Mouse (Mus musculus): ENCODE measurements around the gene Ttll5.

DNA sequence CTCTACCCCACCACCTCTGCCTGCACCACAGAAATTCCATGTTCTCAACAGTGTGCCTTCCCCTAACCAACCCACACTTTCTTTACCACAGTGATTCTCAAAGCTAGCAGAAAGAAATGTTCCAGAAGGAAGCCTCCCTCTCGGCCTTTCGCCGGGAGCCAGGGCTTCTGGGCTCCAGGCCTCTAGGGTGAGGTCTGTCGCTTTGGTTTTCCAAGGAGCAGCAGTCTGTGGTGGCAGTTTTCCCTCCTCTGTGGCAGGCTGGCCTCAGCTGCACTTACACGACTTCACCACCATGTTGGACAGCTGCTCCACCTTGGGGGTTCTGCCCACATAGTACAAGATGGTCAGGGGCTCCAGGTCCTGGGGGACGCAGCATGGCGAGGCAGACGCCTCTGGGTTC, 233.1 kb downstream of the Ttll5 start:
- TF ChIP-seq GATA1 (IDR thresholded peaks at IDR 0.05; ENCODE audit: borderline replicate concordance, low read length) = no peak
- no peak for TF ChIP-seq CTCF (IDR thresholded peaks at IDR 0.05; ENCODE audit: low read depth, low read length)
- no peak for TF ChIP-seq POLR2AphosphoS5 (IDR thresholded peaks at IDR 0.05; ENCODE audit: insufficient replicate concordance, low read depth, low read length)
